ENCODE assay signal across 11 mouse cellular contexts in genomic region chr6:117609476-117610404, GRCm38 (mm10).
DNase-seq lines count a peak whose midpoint lies in the region; ATAC-seq lines count a peak whose summit lies in the region.
"Had no signal": no experiment of that assay in that cellular context is flagged by ENCODE, and none has a peak within 500 bp of the region (broad histone marks: within the 10 kb centered on the region; RNA-seq: fewer than 3 reads in every experiment).

No protein-coding gene starts in this region.

- no peaks in the 10 kb centered on the region for H3K9me3 ChIP-seq in embryonic facial prominence, embryonic 10.5 days
- no peaks in the 10 kb centered on the region for H3K9me3 ChIP-seq in heart, embryonic 12.5 days (replicated peaks)
- H3K9me3 ChIP-seq in neural tube, embryonic 11.5 days (ENCODE audit: control insufficient read depth, low read length): no peaks in the 10 kb centered on the region
- no peaks in the 10 kb centered on the region; the same call in 1 of the 2 replicates for H3K9me3 ChIP-seq in forebrain, embryonic 14.5 days (replicated peaks; ENCODE audit: control insufficient read depth, low read length)

- no peaks in the 10 kb centered on the region for H3K36me3 ChIP-seq in embryonic facial prominence, embryonic 10.5 days (replicated peaks)
- no peaks in the 10 kb centered on the region for H3K36me3 ChIP-seq in heart, embryonic 12.5 days
- H3K36me3 ChIP-seq in neural tube, embryonic 11.5 days (ENCODE audit: control insufficient read depth, insufficient read depth, low read length): no peaks in the 10 kb centered on the region
- no peaks in the 10 kb centered on the region for H3K36me3 ChIP-seq in forebrain, embryonic 14.5 days (ENCODE audit: control insufficient read depth, insufficient read depth, low read length)
- H3K36me3 ChIP-seq: heart, embryonic 13.5 days had no signal

- 0 out of 2 replicates have a peak overlapping the region, but pooled peaks have one; percentile 22 for H3K4me2 ChIP-seq in heart, embryonic 12.5 days
- H3K4me2 ChIP-seq in neural tube, embryonic 11.5 days (ENCODE audit: low read depth): no peak overlapping the region
- no peak overlapping the region for H3K4me2 ChIP-seq in forebrain, embryonic 14.5 days (ENCODE audit: low read length)
- H3K4me2 ChIP-seq: heart, embryonic 13.5 days had no signal

- no peak overlapping the region for H3K9ac ChIP-seq in heart, embryonic 12.5 days
- no peak overlapping the region for H3K9ac ChIP-seq in neural tube, embryonic 11.5 days (ENCODE audit: low read length)
- H3K9ac ChIP-seq in forebrain, embryonic 14.5 days (ENCODE audit: low read length): no peak overlapping the region
- H3K9ac ChIP-seq: heart, embryonic 13.5 days had no signal

- H3K27me3 ChIP-seq in embryonic facial prominence, embryonic 10.5 days (replicated peaks; ENCODE audit: low read depth, poor library complexity, severe bottlenecking): no peaks in the 10 kb centered on the region
- peaks cover 67% of the 10 kb centered on the region for H3K27me3 ChIP-seq in heart, embryonic 12.5 days (replicated peaks)
- H3K27me3 ChIP-seq in neural tube, embryonic 11.5 days (ENCODE audit: control insufficient read depth, insufficient read depth, low read length): no peaks in the 10 kb centered on the region
- H3K27me3 ChIP-seq in forebrain, embryonic 14.5 days (replicated peaks; ENCODE audit: control insufficient read depth, insufficient read depth, low read length): no peaks in the 10 kb centered on the region

- H3K4me3 ChIP-seq in embryonic facial prominence, embryonic 10.5 days: no peak overlapping the region
- no peak overlapping the region for H3K4me3 ChIP-seq in heart, embryonic 12.5 days
- no peak overlapping the region for H3K4me3 ChIP-seq in neural tube, embryonic 11.5 days (ENCODE audit: low read depth, low read length)
- H3K4me3 ChIP-seq in forebrain, embryonic 14.5 days (ENCODE audit: low read depth, low read length): no peak overlapping the region
- H3K4me3 ChIP-seq: heart, embryonic 13.5 days; myocyte had no signal

- H3K27ac ChIP-seq in embryonic facial prominence, embryonic 10.5 days (replicated peaks): peak overlapping the region; percentile 78
- 0 out of 2 replicates have a peak overlapping the region, but pooled peaks have one; percentile 41 for H3K27ac ChIP-seq in heart, embryonic 12.5 days (ENCODE audit: poor library complexity, severe bottlenecking)
- H3K27ac ChIP-seq in neural tube, embryonic 11.5 days (ENCODE audit: low read depth, low read length): no peak overlapping the region
- H3K27ac ChIP-seq in forebrain, embryonic 14.5 days (ENCODE audit: low read depth, low read length): no peak overlapping the region
- H3K27ac ChIP-seq: heart, embryonic 13.5 days had no signal

- no peak for ATAC-seq in heart, embryonic 12.5 days (ENCODE audit: insufficient number of reproducible peaks, low FRiP score)
- ATAC-seq in neural tube, embryonic 11.5 days (ENCODE audit: insufficient read depth, low FRiP score, low TSS enrichment): no peak
- no peak for ATAC-seq in forebrain, embryonic 14.5 days

- DNase-seq in kidney, postnatal 10 days: peak; percentile 27
- no peak for DNase-seq in kidney, postnatal 36 days
- peak; percentile 77 for DNase-seq in embryonic facial prominence, embryonic 10.5 days (ENCODE audit: low spot score)
- DNase-seq in neural tube, embryonic 11.5 days (ENCODE audit: low spot score): peak; percentile 28
- DNase-seq in ovary, postnatal 14 days (ENCODE audit: low spot score): no peak
- DNase-seq in thymus, postnatal 0 days (ENCODE audit: low spot score): no peak
- no peak for DNase-seq in forebrain, embryonic 14.5 days (ENCODE audit: low spot score)
- DNase-seq: adrenal gland, postnatal 36 days had no signal

- 60% methylated on average over 11 of the region's 11 CpGs for WGBS in embryonic facial prominence, embryonic 10.5 days
- 45% methylated on average over 11 of the region's 11 CpGs for WGBS in heart, embryonic 12.5 days
- WGBS in neural tube, embryonic 11.5 days: 59% methylated on average over 11 of the region's 11 CpGs
- WGBS in forebrain, embryonic 14.5 days: 87% methylated on average over 11 of the region's 11 CpGs

- peaks cover 40% of the 10 kb centered on the region for H3K4me1 ChIP-seq in embryonic facial prominence, embryonic 10.5 days
- peaks cover 45% of the 10 kb centered on the region for H3K4me1 ChIP-seq in heart, embryonic 12.5 days (replicated peaks)
- no peaks in the 10 kb centered on the region for H3K4me1 ChIP-seq in neural tube, embryonic 11.5 days (ENCODE audit: control insufficient read depth, insufficient read depth, low read length)
- no peaks in the 10 kb centered on the region for H3K4me1 ChIP-seq in forebrain, embryonic 14.5 days (ENCODE audit: control insufficient read depth, insufficient read depth, low read length)

Comparison
In these comparisons a context has a peak if more than half of its experiments do, and no peak if none do; other contexts are left out.
1. DNase-seq: peak in kidney, postnatal 10 days (single experiment), embryonic facial prominence, embryonic 10.5 days (single experiment) and neural tube, embryonic 11.5 days (single experiment); none in kidney, postnatal 36 days (0 of 2), ovary, postnatal 14 days (single experiment), thymus, postnatal 0 days (single experiment) and forebrain, embryonic 14.5 days (single experiment).
2. H3K27ac ChIP-seq: peak in embryonic facial prominence, embryonic 10.5 days (single experiment) and heart, embryonic 12.5 days (single experiment); none in neural tube, embryonic 11.5 days (single experiment) and forebrain, embryonic 14.5 days (single experiment).